Mouse (Mus musculus) megakaryocyte-erythroid progenitor cell, adult 5-6 weeks (primary cell): ENCODE measurements around the gene Grk4. TPM values are rescaled to one million over a fixed set of nuclear protein-coding genes. Genes with fewer than 3 reads are reported as not detected.
"Not testable (repeated sequence)": the region's sequence is repeated elsewhere in the genome, so short reads cannot be mapped to it uniquely, and the experiment has no call there.

Source experiments
- ATAC-seq: replicated peaks from 2 replicates; pipeline ENCODE4 v1.8.0; 2016; ENCODE audit warnings: mild to moderate bottlenecking, inconsistent platforms; ENCODE audit not compliant: severe bottlenecking, poor library complexity, low FRiP score, low TSS enrichment
- total RNA-seq, 2 experiments: library from RNA; stranded (forward) in 1 of 2; stranded (reverse) in 1 of 2; fragments of 200-1000, 215-1000 nt in 1 of 2; fragments of >200 nt in 1 of 2; fragmentation: Nextera tagmentation in 1 of 2; gene quantifications; 2 replicates each; pipeline ENCODE4 v1.2.3; 2014 to 2017

The Grk4 gene
- total RNA-seq, 2 experiments from 2014 or later: 0.74 to 0.99 TPM

DNA sequence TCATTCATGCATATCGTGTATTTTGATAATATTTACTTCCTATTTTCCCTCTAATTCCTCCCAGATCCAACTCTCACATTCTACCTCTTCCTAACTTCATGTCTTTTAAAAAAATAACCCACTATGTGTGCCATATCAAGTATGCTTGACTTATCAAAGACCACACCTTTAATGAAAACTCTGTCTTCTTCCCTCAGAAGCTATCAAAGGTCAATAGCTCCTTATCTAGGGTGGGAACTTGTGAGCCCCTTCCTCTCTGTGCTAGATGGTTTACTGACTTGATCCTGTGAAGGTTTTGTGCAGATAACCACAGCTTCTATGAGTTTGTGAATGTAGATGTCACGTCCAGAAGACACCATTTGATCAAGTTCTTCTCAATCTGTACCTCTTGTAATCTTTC, 32.6 kb downstream of the Grk4 start:
- no peak for ATAC-seq

DNA sequence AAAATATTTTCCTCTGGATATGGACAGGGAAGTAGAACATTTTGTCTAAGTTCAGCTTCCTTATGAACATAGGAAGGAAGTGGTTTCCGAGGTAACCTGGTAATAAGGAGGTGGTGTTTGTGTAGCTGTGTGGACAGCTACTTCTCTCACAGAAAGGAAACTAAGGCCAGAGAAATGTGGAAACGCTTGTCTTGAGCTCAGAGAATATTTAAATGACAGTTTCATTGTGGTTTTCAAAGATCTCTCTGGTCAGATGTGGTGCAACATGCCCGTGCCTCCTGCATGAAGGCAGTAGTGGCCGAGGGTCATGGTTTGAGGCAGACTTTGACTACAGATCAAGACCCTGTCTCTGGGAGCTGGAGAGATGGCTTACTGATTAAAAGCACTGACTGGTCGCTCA, 35.3 kb downstream of the Grk4 start:
- no peak for ATAC-seq

- no peak for ATAC-seq
Measured at GRCm38 (mm10) chr5:34708436-34708835, 48.3 kb downstream of the Grk4 start.

DNA sequence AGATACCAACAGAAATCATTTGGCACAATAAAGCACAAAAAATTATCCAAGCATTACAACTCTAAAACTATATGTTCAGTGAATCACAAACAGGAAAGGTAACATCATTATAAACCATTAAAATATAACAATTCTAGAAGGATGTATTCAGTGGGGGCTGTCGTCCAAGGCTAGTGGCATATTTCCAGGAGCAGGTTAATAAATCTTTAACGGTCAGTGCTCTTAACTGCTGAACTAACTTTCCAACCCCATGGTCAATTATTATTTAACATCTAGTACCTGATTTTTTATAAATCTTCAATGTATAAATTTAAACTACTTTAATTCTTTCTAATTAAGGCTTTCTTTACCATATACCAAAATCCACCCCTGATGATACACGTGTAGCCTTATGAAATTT, 54.2 kb downstream of the Grk4 start:
- ATAC-seq: not testable (repeated sequence)

- no peak for ATAC-seq
Measured at GRCm38 (mm10) chr5:34714816-34715215, 54.6 kb downstream of the Grk4 start.

DNA sequence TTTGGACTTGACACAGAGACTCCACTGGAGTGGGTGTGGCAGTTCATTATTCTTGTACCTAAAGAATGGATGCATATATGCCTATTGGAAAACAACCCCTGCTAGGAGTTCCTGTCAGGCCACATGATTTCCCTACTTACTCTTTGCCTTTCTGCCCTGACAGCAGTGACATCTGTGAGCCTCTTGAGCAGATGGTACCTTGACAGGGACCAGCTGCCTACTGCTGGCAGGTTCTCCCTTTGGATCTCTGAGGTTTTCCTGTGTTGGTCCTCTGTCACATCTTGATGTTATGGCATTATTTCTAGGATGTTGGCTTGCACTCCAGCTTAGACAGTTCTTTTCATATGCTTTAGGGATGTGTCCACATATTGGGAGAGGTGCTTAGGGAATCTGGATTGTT, 69.0 kb downstream of the Grk4 start:
- no peak for ATAC-seq

- ATAC-seq: peak; percentile 61; the same call in 1 of the 2 replicates
Measured at GRCm38 (mm10) chr5:34730255-34730654, 70.1 kb downstream of the Grk4 start.

- ATAC-seq: peak; percentile 47; the same call in 1 of the 2 replicates
Measured at GRCm38 (mm10) chr5:34751477-34751876, 91.3 kb downstream of the Grk4 start.

- no peak for ATAC-seq
Measured at GRCm38 (mm10) chr5:34758762-34759161, 98.6 kb downstream of the Grk4 start.

DNA sequence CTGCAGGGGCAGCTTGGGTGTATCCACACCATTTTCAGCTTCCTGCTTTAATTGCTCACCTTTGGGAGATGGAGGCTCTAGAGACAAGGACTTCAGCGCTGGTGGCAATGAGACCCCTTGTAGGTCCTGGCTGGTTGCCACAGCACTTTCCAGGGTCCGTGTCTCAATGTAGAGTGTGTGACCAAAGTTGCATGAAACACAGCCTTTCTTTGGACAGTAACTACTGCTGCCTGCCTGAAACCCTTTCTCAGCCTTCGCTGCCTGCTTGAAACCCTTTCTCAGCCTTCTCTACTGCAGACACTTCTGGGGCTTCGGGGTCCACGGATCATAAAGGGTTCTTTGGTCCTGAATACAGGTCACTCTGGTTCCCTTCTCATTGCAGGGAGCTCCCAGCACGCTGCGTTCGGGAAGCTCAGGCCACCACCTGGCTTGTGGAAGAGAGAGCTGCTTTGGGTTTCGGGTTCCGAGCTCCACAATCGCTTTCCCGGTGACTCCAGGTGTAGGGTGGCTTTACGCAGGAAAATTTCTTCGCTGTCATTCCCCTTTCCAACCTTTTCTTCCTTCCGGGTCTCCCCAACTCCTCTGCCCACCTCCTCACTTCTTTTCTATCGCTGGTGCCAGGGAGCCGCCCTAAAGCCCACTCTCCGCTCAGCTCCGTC, 100.8 kb downstream of the Grk4 start:
- ATAC-seq: no peak

DNA sequence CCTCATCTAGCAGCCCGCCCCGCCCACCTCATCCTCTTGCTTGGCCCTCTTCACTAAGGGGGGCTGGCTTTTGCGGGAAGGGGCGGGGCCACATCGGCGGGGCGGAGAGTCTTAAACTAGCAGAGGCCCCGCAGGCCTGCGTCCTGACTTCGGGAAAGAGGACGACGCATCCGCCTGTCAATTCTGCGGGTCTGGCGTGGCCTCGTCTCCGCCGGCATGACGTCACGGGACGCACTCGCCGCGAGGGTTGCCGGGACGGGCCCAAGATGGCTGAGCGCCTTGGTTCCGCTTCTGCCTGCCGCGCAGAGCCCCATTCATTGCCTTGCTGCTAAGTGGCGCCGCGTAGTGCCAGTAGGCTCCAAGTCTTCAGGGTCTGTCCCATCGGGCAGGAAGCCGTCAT, 101.3 kb downstream of the Grk4 start, which contains the start of gene Htt:
Gene Htt, plus strand, starts transcription at position 232 of the 400 bp plus-strand sequence.
- ATAC-seq: peak; percentile 96

GRCm38 (mm10) chr5:34761934-34762611, 101.9 kb downstream of the Grk4 start:
- ATAC-seq: peak; percentile 59

GRCm38 (mm10) chr5:34771818-34772217, 111.6 kb downstream of the Grk4 start:
- no peak for ATAC-seq

- ATAC-seq: no peak
Measured at GRCm38 (mm10) chr5:34772696-34773245, 112.6 kb downstream of the Grk4 start.

DNA sequence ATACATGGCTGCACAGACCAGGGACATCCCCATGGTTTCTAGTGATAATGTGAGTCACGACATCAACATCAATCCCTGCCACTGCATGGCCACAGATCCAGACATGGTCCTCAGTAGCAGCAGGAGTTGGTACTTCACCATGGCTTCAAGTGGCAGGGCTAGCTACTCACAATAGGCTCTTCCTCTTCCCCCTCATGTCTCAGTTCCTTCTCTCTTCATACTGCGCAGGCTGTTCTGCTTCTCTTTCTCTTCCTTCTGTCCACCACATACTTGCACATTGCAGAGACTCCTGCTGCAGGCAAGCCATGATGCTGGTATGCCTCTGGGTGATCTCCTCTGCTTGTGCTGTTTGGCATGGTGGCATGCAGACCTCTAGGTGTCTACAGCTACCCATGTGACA, 113.2 kb downstream of the Grk4 start:
- no peak for ATAC-seq

- no peak for ATAC-seq
Measured at GRCm38 (mm10) chr5:34785027-34785426, 124.8 kb downstream of the Grk4 start.

- ATAC-seq: no peak
Measured at GRCm38 (mm10) chr5:34791141-34791540, 131.0 kb downstream of the Grk4 start.

DNA sequence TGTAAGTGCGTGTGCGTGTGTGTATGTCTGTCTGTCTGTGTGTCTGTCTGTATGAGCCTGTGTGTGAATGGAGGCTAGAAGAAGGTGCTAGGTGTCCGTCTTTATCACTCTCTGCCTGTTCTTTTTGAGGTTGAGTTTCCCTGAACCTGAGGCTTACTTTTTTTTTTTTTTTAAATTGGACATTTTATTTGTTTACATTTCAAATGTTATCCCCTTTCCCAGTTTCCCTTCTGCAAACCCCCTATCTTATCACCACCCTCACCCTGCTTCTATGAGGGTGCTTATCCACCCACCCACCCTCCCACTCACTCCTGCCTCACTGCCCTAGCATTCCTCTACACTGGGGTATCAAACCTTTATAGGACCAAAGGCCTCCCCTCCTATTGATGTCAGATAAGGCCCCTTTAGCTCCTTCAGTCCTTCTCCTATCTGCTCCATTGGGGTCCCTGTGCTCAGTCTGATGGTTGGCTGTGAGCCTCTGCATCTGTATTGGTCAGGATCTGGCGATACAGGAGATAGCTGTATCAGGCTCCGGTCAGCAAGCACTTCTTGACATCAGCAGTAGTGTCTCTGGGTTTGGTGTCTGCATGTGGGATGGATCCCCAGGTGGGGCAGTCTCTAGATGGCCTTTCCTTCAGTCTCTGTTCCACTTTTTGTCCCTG, 140.2 kb downstream of the Grk4 start:
- ATAC-seq: peak; percentile 55; the same call in 1 of the 2 replicates
